Mouse (Mus musculus) lung, embryonic 14.5 days (tissue): ENCODE results near the gene Ajap1. TPM values are rescaled to one million over a fixed set of nuclear protein-coding genes. Genes with fewer than 3 reads are reported as not detected.

Experiments
- ATAC-seq: fragments of 200-750 bp; cut with Nextera tagmentation; 2 replicates; pipeline ENCODE4 v1.8.0; 2017; ENCODE audit warnings: mild to moderate bottlenecking, moderate TSS enrichment, moderate library complexity; ENCODE audit not compliant: insufficient read depth
- DNase-seq: peaks from one replicate; pipeline ENCODE4 v3.0.0-alpha.2; 2015
- H3K27ac ChIP-seq: fragments of 300-500 bp; sonication (generic); 2 replicates; pipeline ENCODE4 v1.5.1; 2014; ENCODE audit warnings: low read depth, mild to moderate bottlenecking, moderate library complexity
- H3K27me3 ChIP-seq: fragments of 300-500 bp; sonication (generic); 2 replicates; pipeline ENCODE4 v1.6.1; 2014; ENCODE audit warnings: low read length, control low read depth; ENCODE audit not compliant: insufficient read depth
- H3K36me3 ChIP-seq: fragments of 300-500 bp; sonication (generic); 2 replicates; pipeline ENCODE4 v1.6.1; 2014; ENCODE audit warnings: control low read depth; ENCODE audit not compliant: insufficient read depth
- H3K4me1 ChIP-seq: fragments of 300-500 bp; sonication (generic); 2 replicates; pipeline ENCODE4 v1.6.1; 2014; ENCODE audit warnings: antibody characterized with exemption, control low read depth; ENCODE audit not compliant: insufficient read depth
- H3K4me2 ChIP-seq: fragments of 300-500 bp; sonication (generic); 2 replicates; pipeline ENCODE4 v1.6.1; 2014; ENCODE audit warnings: mild to moderate bottlenecking
- H3K4me3 ChIP-seq: fragments of 300-500 bp; sonication (generic); 2 replicates; pipeline ENCODE4 v1.5.1; 2014; ENCODE audit warnings: low read depth, low read length
- H3K9ac ChIP-seq: fragments of 300-500 bp; sonication (generic); 2 replicates; pipeline ENCODE4 v1.6.1; 2014
- H3K9me3 ChIP-seq: fragments of 300-500 bp; sonication (generic); 2 replicates; pipeline ENCODE4 v1.6.1; 2016; ENCODE audit warnings: low read depth, low read length, control low read depth
- CTCF ChIP-seq: IDR thresholded peaks from 2 replicates; pipeline ENCODE4 v1.5.1; 2016; ENCODE audit warnings: antibody characterized with exemption, low read depth
- WGBS: fragments of 180-500 bp; shearing (Covaris S2); extraction: QIAGEN DNeasy Blood & Tissue Kit; methylation state at CpG from one replicate; pipeline ENCODE4 v1.1.7; 2014; 5-methylcytosine and 5-hydroxymethylcytosine counted together
- polyA plus RNA-seq: library from polyadenylated mRNA; unstranded; fragments of >200 nt; fragmentation: Nextera tagmentation; extraction: Ambion mirVana; gene quantifications from 2 replicates; pipeline ENCODE4 v1.2.1, GENCODE M21; 2014

The Ajap1 gene
- polyA plus RNA-seq, 1 experiment from 2014 or later, result not detected

DNA sequence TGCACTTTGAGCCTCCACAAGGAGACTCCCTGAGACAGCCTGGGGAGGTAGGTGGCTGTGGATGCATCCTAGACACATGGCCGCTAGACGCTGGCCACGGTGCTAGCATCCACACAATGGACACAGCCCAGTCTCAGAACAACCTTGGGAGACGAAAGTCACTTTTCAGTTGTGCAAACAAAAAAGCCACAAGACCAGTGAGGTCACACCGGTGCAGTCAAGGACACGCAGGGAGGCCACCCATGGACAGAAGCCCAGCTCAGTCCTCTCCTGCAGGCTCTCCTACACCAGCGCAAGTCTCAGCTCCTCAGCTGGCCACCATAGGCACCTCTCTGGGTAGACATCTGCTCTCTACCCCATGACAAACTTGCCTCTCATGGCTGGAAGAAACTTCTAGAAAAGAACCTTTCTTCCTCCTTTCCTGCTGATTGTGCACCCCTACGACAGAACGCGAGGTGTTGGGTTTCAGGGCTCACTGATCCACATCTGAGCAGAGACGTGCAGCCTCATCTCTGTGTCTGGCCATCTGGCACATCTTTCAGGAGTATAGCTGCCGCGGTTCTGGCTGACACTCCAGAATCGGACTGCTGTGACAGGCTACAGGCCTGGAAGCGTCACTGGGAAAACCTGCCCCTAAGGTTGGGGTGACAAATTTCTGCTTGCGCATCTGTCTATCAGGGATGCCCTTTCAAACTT, 56.5 kb downstream of the Ajap1 start:
- no peak for TF ChIP-seq CTCF
- no peak overlapping the region for H3K27ac ChIP-seq
- no peaks in the 10 kb centered on the region for H3K9me3 ChIP-seq
- DNase-seq (no peak), ATAC-seq (no peak)
- H3K36me3 ChIP-seq, result no peaks in the 10 kb centered on the region
- H3K4me3 ChIP-seq, result no peak overlapping the region
- no peak overlapping the region for H3K9ac ChIP-seq
- H3K4me1 ChIP-seq, result no peaks in the 10 kb centered on the region
- 74% methylated on average over 16 of the region's 16 CpGs for WGBS
- no peak overlapping the region for H3K4me2 ChIP-seq
- H3K27me3 ChIP-seq, result no peaks in the 10 kb centered on the region

DNA sequence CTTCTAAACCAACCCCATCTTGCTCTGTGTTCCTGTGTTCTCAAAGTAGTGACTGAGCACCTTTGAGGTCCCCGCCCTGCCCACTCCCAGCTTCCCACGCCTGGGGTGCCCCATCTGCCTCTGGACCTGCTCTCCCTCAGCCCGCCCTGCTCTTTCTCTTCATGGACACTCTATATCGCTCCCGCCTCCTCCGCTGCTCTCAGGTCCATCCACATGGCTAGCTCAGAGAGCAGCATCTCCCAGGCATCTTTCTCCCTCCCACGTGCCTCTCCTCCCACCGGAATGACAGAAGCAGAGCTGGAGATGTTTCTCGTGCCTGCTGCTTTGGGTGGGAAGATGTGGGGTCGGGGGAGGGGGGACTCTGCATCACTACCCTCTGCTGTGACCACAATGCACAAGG, 58.3 kb downstream of the Ajap1 start:
- no peak for DNase-seq
- WGBS, result 76% methylated on average over 10 of the region's 10 CpGs
- no peak overlapping the region for H3K27ac ChIP-seq

DNA sequence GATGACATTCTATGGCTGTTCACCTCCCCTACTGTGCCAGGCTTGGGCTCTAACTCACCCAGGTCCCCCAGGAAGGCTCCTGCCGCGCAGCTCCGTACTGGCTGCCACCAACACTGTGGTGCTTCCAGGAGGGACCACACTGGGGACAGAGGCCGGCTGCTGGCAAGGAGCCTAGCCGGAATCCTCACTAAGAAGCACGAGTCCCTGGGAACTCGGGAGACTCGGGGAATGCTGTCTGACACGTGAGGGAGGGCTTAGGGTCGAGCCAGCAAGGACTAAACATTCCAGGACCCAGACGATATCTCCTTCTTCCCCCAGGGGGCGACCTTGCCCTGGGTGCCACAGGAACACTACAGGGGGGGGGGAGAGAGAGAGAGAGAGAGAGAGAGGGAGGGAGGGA, 64.7 kb downstream of the Ajap1 start:
- Histone ChIP-seq H3K4me2 (peak overlapping the region; percentile 44; the same call in 1 of the 2 replicates), H3K27ac (no peak overlapping the region), H3K9ac (no peak overlapping the region), H3K4me1 (no peaks in the 10 kb centered on the region), H3K27me3 (no peaks in the 10 kb centered on the region; the same call in 1 of the 2 replicates), H3K4me3 (no peak overlapping the region), H3K9me3 (no peaks in the 10 kb centered on the region), H3K36me3 (no peaks in the 10 kb centered on the region)
- WGBS, result 3% methylated on average over 11 of the region's 12 CpGs
- peak; percentile 28; the same call in 1 of the 2 replicates for TF ChIP-seq CTCF
- DNase-seq (peak; percentile 43), ATAC-seq (peak; percentile 36; the same call in 1 of the 2 replicates)

More for the DNA sequence above, 58.3 kb downstream of the Ajap1 start:
- Histone ChIP-seq H3K27me3 (no peaks in the 10 kb centered on the region), H3K4me2 (no peak overlapping the region), H3K4me1 (no peaks in the 10 kb centered on the region), H3K4me3 (no peak overlapping the region), H3K9ac (no peak overlapping the region), H3K9me3 (no peaks in the 10 kb centered on the region), H3K36me3 (no peaks in the 10 kb centered on the region)
- no peak for TF ChIP-seq CTCF
- ATAC-seq, result no peak

DNA sequence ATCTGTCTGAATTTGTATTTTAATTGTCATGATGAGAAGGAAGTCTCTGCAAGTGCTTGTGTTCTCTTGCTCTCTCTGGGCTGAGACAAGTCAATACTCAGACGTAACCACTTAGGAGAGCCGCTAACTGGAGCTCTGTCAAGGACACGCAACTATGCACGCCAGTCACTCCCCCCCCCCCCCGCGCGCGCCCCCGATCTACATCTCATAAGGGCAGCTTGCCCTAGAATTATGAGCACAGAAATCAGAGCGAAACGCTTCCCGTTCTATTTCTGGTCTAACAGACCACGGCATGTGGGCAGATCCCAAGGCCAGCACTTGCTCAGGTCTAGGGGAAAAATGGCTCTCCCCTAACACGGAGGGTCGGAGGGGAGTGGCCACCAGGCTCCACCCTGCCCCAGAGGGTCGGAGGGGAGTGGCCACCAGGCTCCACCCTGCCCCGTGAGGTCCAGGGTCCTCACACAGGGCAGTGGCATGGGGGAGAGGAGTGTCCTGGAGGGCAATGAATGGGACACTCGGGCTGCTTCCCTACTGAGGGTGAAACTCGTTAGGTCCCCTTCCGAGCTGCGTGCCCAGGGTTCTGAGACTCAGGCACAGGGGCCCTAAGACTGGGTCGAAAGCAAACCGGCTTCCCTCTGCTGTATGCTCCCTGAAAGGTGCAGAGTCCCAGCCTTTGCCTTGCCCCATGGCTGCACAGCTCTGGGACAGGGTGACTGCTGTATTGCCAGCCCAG, 65.3 kb downstream of the Ajap1 start:
- no peak for TF ChIP-seq CTCF
- DNase-seq, result peak; percentile 1
- Histone ChIP-seq H3K4me1 (no peaks in the 10 kb centered on the region), H3K27ac (no peak overlapping the region), H3K4me2 (peak overlapping the region; percentile 44), H3K9ac (no peak overlapping the region), H3K27me3 (no peaks in the 10 kb centered on the region; the same call in 1 of the 2 replicates), H3K9me3 (no peaks in the 10 kb centered on the region), H3K4me3 (peak overlapping the region; percentile 12; the same call in 1 of the 2 replicates), H3K36me3 (no peaks in the 10 kb centered on the region)
- peak; percentile 48 for ATAC-seq
- 4% methylated on average over 23 of the region's 23 CpGs for WGBS

DNA sequence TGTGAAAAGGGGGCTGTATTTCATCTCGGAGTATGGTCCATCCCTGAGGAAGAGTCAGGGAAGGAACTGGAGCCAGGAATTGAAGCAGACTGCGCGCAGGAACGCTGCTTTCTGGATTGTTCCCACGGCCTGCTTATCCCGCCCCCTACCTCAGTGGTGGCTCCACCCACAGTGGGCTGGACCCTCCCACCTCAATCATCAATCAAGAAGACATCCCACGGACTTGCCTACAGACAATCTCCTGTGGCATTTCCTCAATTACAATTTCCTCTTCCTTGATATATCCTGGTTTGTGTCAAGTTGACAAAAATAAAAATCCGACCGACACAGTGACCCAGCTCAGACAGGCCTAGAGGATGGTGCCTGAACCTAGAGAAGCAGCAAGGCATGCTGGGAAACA, 66.5 kb downstream of the Ajap1 start:
- TF ChIP-seq CTCF, result no peak
- Histone ChIP-seq H3K9me3 (no peaks in the 10 kb centered on the region), H3K4me2 (no peak overlapping the region), H3K4me1 (no peaks in the 10 kb centered on the region), H3K27me3 (no peaks in the 10 kb centered on the region; the same call in 1 of the 2 replicates), H3K4me3 (no peak overlapping the region), H3K36me3 (no peaks in the 10 kb centered on the region), H3K9ac (no peak overlapping the region), H3K27ac (no peak overlapping the region)
- ATAC-seq (no peak), DNase-seq (no peak)
- 51% methylated on average over 9 of the region's 9 CpGs for WGBS

DNA sequence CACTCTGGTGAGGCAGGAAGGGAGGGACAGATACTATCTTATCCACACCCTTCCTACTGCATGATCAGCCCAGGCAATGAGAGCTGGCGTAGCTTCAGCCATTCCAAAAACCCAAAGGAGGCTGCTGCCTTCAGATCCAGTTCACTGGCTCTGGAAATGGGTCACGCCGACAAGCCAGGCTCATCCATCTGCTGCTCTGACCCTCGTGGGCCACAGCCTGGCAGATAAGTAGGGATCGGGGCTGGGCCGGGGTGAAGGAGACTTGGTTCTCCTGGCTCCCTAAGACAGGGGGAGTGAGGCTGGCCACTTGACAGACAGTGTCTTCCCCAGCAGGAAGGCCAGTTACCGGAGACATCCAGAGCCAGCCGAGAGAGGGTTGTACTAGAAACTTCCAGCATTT, 84.2 kb downstream of the Ajap1 start:
- no peak for ATAC-seq
- no peaks in the 10 kb centered on the region for H3K36me3 ChIP-seq
- H3K9me3 ChIP-seq, result no peaks in the 10 kb centered on the region
- DNase-seq, result no peak
- H3K27ac ChIP-seq, result no peak overlapping the region
- no peaks in the 10 kb centered on the region for H3K27me3 ChIP-seq
- H3K4me1 ChIP-seq, result no peaks in the 10 kb centered on the region
- H3K4me3 ChIP-seq, result no peak overlapping the region
- no peak overlapping the region for H3K9ac ChIP-seq
- WGBS, result 84% methylated on average over 8 of the region's 8 CpGs
- H3K4me2 ChIP-seq, result no peak overlapping the region
- no peak for TF ChIP-seq CTCF

DNA sequence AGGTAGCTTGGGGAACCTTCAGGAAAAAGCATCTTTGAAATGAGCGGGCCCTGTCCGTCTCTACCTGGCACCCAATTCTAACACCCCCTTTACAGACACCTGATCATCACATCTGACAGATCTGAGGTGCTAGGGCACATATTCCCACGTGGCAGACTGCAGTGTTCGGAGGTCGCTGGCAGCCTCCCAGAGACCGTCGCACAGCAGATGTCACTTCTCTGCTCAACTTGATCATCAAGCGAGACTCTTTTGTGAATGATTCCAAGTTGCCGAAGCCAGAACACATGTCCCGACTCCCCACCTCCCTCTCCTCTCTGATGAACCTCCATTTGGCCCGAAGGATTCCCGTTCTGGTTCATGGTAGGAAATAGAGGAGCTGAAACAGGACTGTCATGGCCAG, 95.1 kb downstream of the Ajap1 start:
- no peaks in the 10 kb centered on the region for H3K9me3 ChIP-seq
- no peaks in the 10 kb centered on the region for H3K4me1 ChIP-seq
- H3K9ac ChIP-seq, result no peak overlapping the region
- no peak overlapping the region for H3K27ac ChIP-seq
- no peak for ATAC-seq
- no peak overlapping the region for H3K4me3 ChIP-seq
- no peak for TF ChIP-seq CTCF
- no peaks in the 10 kb centered on the region for H3K36me3 ChIP-seq
- no peak for DNase-seq
- H3K27me3 ChIP-seq, result no peaks in the 10 kb centered on the region
- no peak overlapping the region for H3K4me2 ChIP-seq
- WGBS, result 89% methylated on average over 12 of the region's 12 CpGs
